Mouse (Mus musculus): ENCODE measurements around the gene Pdzrn3. TPM values are rescaled to one million over a fixed set of nuclear protein-coding genes. Genes with fewer than 3 reads are reported as not detected.

Gene Pdzrn3
- polyA plus RNA-seq, 1 experiment from 2014 or later = 9.9 TPM

- Histone ChIP-seq H3K27ac (no peak overlapping the region), H3K4me1 (peaks cover 4% of the 10 kb centered on the region), H3K27me3 (no peaks in the 10 kb centered on the region), H3K4me3 (replicated peaks) (no peak overlapping the region), H3K9ac (no peak overlapping the region), H3K9me3 (replicated peaks) (no peaks in the 10 kb centered on the region), H3K36me3 (no peaks in the 10 kb centered on the region), H3K4me2 (no peak overlapping the region)
- 91% methylated on average over 3 of the region's 3 CpGs for WGBS
- ATAC-seq (replicated peaks; ENCODE audit: low FRiP score) = no peak
Measured at GRCm38 (mm10) chr6:101322580-101322979, 55.1 kb downstream of the Pdzrn3 start.

- ATAC-seq (replicated peaks; ENCODE audit: low FRiP score) = no peak
Measured at GRCm38 (mm10) chr6:101320386-101320785, 57.3 kb downstream of the Pdzrn3 start.

GRCm38 (mm10) chr6:101319374-101319967 is 58.2 kb downstream of the Pdzrn3 start:
- no peak for ATAC-seq (replicated peaks; ENCODE audit: low FRiP score)
- Histone ChIP-seq H3K36me3 (no peaks in the 10 kb centered on the region), H3K9me3 (replicated peaks) (no peaks in the 10 kb centered on the region), H3K27me3 (no peaks in the 10 kb centered on the region), H3K27ac (0 out of 2 replicates have a peak overlapping the region, but pooled peaks have one; percentile 19), H3K9ac (no peak overlapping the region), H3K4me2 (no peak overlapping the region), H3K4me1 (peaks cover 8% of the 10 kb centered on the region), H3K4me3 (replicated peaks) (no peak overlapping the region)
- 53% methylated on average over 7 of the region's 7 CpGs for WGBS

More at GRCm38 (mm10) chr6:101320386-101320785, 57.3 kb downstream of the Pdzrn3 start:
- no peak overlapping the region for H3K4me3 ChIP-seq (replicated peaks)
- no peaks in the 10 kb centered on the region for H3K36me3 ChIP-seq
- H3K4me2 ChIP-seq = no peak overlapping the region
- 76% methylated on average over 3 of the region's 3 CpGs for WGBS
- H3K27ac ChIP-seq = no peak overlapping the region
- no peaks in the 10 kb centered on the region for H3K9me3 ChIP-seq (replicated peaks)
- H3K27me3 ChIP-seq = no peaks in the 10 kb centered on the region
- H3K9ac ChIP-seq = no peak overlapping the region
- peaks cover 8% of the 10 kb centered on the region for H3K4me1 ChIP-seq

- WGBS = 52% methylated on average over 6 of the region's 6 CpGs
- H3K4me2 ChIP-seq = no peak overlapping the region
- no peaks in the 10 kb centered on the region for H3K9me3 ChIP-seq (replicated peaks)
- peaks cover 8% of the 10 kb centered on the region for H3K4me1 ChIP-seq
- no peaks in the 10 kb centered on the region for H3K27me3 ChIP-seq
- no peak overlapping the region for H3K4me3 ChIP-seq (replicated peaks)
- ATAC-seq (replicated peaks; ENCODE audit: low FRiP score) = no peak
- no peaks in the 10 kb centered on the region for H3K36me3 ChIP-seq
- no peak overlapping the region for H3K9ac ChIP-seq
- no peak overlapping the region for H3K27ac ChIP-seq
Measured at GRCm38 (mm10) chr6:101318530-101318929, 59.2 kb downstream of the Pdzrn3 start.

GRCm38 (mm10) chr6:101311446-101311845 is 66.3 kb downstream of the Pdzrn3 start:
- WGBS = 28% methylated on average over 6 of the region's 6 CpGs
- Histone ChIP-seq H3K9ac (no peak overlapping the region), H3K4me3 (replicated peaks) (no peak overlapping the region), H3K4me2 (no peak overlapping the region), H3K27ac (no peak overlapping the region), H3K27me3 (no peaks in the 10 kb centered on the region), H3K9me3 (replicated peaks) (no peaks in the 10 kb centered on the region), H3K4me1 (peaks cover 22% of the 10 kb centered on the region), H3K36me3 (no peaks in the 10 kb centered on the region)
- ATAC-seq (replicated peaks; ENCODE audit: low FRiP score) = no peak

- Histone ChIP-seq H3K9me3 (replicated peaks) (no peaks in the 10 kb centered on the region), H3K36me3 (no peaks in the 10 kb centered on the region), H3K4me2 (no peak overlapping the region), H3K9ac (no peak overlapping the region), H3K27me3 (no peaks in the 10 kb centered on the region), H3K4me1 (peaks cover 22% of the 10 kb centered on the region), H3K4me3 (replicated peaks) (no peak overlapping the region), H3K27ac (no peak overlapping the region)
- 74% methylated on average over 9 of the region's 9 CpGs for WGBS
- ATAC-seq (replicated peaks; ENCODE audit: low FRiP score) = no peak
Measured at GRCm38 (mm10) chr6:101310491-101310890, 67.2 kb downstream of the Pdzrn3 start.

- Histone ChIP-seq H3K9me3 (replicated peaks) (no peaks in the 10 kb centered on the region), H3K4me2 (no peak overlapping the region), H3K4me3 (replicated peaks) (no peak overlapping the region), H3K36me3 (no peaks in the 10 kb centered on the region), H3K27ac (no peak overlapping the region), H3K27me3 (no peaks in the 10 kb centered on the region), H3K4me1 (peaks cover 22% of the 10 kb centered on the region), H3K9ac (no peak overlapping the region)
- 70% methylated on average over 11 of the region's 11 CpGs for WGBS
- no peak for ATAC-seq (replicated peaks; ENCODE audit: low FRiP score)
Measured at GRCm38 (mm10) chr6:101307964-101308531, 69.6 kb downstream of the Pdzrn3 start.

GRCm38 (mm10) chr6:101306834-101307233 is 70.9 kb downstream of the Pdzrn3 start:
- Histone ChIP-seq H3K27me3 (no peaks in the 10 kb centered on the region), H3K27ac (no peak overlapping the region), H3K4me3 (replicated peaks) (no peak overlapping the region), H3K4me2 (no peak overlapping the region), H3K4me1 (peaks cover 22% of the 10 kb centered on the region), H3K9me3 (replicated peaks) (no peaks in the 10 kb centered on the region), H3K9ac (no peak overlapping the region), H3K36me3 (no peaks in the 10 kb centered on the region)
- WGBS = 52% methylated on average over 7 of the region's 7 CpGs
- no peak for ATAC-seq (replicated peaks; ENCODE audit: low FRiP score)

- Histone ChIP-seq H3K9ac (no peak overlapping the region), H3K27ac (no peak overlapping the region), H3K4me1 (peaks cover 14% of the 10 kb centered on the region; the same call in 1 of the 2 replicates), H3K36me3 (no peaks in the 10 kb centered on the region), H3K27me3 (no peaks in the 10 kb centered on the region), H3K9me3 (replicated peaks) (no peaks in the 10 kb centered on the region), H3K4me2 (no peak overlapping the region), H3K4me3 (replicated peaks) (no peak overlapping the region)
- ATAC-seq (replicated peaks; ENCODE audit: low FRiP score) = no peak
- 89% methylated on average over 6 of the region's 6 CpGs for WGBS
Measured at GRCm38 (mm10) chr6:101305543-101305942, 72.2 kb downstream of the Pdzrn3 start.

- H3K36me3 ChIP-seq = no peaks in the 10 kb centered on the region
- H3K4me3 ChIP-seq (replicated peaks) = no peak overlapping the region
- WGBS = 93% methylated on average over 11 of the region's 11 CpGs
- ATAC-seq (replicated peaks; ENCODE audit: low FRiP score) = no peak
- H3K9me3 ChIP-seq (replicated peaks) = no peaks in the 10 kb centered on the region
- H3K4me2 ChIP-seq = no peak overlapping the region
- H3K27ac ChIP-seq = no peak overlapping the region
- no peak overlapping the region for H3K9ac ChIP-seq
- peaks cover 13% of the 10 kb centered on the region; the same call in 1 of the 2 replicates for H3K4me1 ChIP-seq
- no peaks in the 10 kb centered on the region for H3K27me3 ChIP-seq
Measured at GRCm38 (mm10) chr6:101303959-101304738, 73.5 kb downstream of the Pdzrn3 start.

- H3K27me3 ChIP-seq = no peaks in the 10 kb centered on the region
- no peaks in the 10 kb centered on the region for H3K36me3 ChIP-seq
- no peaks in the 10 kb centered on the region for H3K9me3 ChIP-seq (replicated peaks)
- H3K4me1 ChIP-seq = peaks cover 12% of the 10 kb centered on the region; the same call in 1 of the 2 replicates
- H3K4me2 ChIP-seq = no peak overlapping the region
- WGBS = 90% methylated on average over 1 of the region's 1 CpGs
- no peak overlapping the region for H3K9ac ChIP-seq
- no peak for ATAC-seq (replicated peaks; ENCODE audit: low FRiP score)
- no peak overlapping the region for H3K27ac ChIP-seq
- H3K4me3 ChIP-seq (replicated peaks) = no peak overlapping the region
Measured at GRCm38 (mm10) chr6:101303501-101303900, 74.2 kb downstream of the Pdzrn3 start.

GRCm38 (mm10) chr6:101301154-101301553 is 76.5 kb downstream of the Pdzrn3 start:
- WGBS = 91% methylated on average over 8 of the region's 8 CpGs
- H3K4me2 ChIP-seq = no peak overlapping the region
- H3K4me1 ChIP-seq = no peaks in the 10 kb centered on the region

More at GRCm38 (mm10) chr6:101301154-101301553, 76.5 kb downstream of the Pdzrn3 start:
- no peaks in the 10 kb centered on the region for H3K27me3 ChIP-seq
- H3K9ac ChIP-seq = no peak overlapping the region
- no peak overlapping the region for H3K27ac ChIP-seq
- H3K4me3 ChIP-seq (replicated peaks) = no peak overlapping the region
- H3K9me3 ChIP-seq (replicated peaks) = no peaks in the 10 kb centered on the region
- H3K36me3 ChIP-seq = no peaks in the 10 kb centered on the region
- no peak for ATAC-seq (replicated peaks; ENCODE audit: low FRiP score)
